Mouse (Mus musculus): ENCODE results near the gene Kcnh1. TPM values are rescaled to one million over a fixed set of nuclear protein-coding genes. Genes with fewer than 3 reads are reported as not detected.

The Kcnh1 gene
- 3.5 and 3.7 TPM in 2 replicates for polyA plus RNA-seq (2015; fragmentation: Nextera tagmentation; extraction: Ambion mirVana)

DNA sequence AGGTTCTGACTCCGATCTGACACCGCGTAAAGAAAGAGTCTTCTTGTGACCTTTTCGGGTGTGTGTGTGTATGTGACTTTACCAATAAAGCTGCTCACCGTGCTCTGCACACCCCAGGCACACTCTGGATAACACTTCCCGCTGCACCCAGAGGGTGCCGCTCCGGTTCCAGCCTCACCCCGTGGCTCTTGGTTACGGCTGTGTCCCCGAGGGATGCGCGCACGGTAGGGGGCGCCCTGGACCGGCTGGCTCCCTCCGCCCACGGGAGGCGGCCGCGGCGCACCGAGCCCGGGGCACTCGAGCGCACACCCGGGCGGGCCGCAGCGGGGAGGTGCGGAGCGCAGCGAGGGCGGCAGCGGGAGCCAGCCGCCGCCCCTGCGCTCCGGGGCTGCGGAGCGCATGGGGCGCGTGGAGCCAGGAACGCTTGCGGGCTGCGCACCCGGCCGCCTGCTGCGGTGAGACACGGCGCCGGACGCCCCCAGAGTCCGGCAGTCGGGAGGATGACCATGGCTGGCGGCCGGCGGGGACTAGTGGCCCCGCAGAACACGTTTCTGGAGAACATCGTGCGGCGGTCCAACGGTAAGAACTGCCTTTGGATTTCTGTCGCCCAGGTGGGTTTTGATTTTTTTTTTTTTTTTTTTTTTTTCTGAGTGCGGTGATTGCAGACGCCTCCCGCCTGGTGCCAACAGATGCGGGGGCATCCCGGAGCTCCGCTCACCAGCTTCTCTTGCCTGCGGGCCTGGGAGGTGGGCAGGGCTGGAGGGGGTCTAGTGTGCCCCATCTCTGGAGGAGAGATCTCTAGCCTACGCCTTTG is at the start of gene Kcnh1:
Gene Kcnh1, plus strand, starts transcription at position 267 of the 814 bp plus-strand sequence.
- peak; percentile 94 for ATAC-seq
- no peaks in the 10 kb centered on the region for H3K9me3 ChIP-seq (ENCODE audit: control insufficient read depth, low read length)
- peak within 1 kb of the TSS; percentile 88 for H3K4me2 ChIP-seq (ENCODE audit: low read length)
- peak within 1 kb of the TSS; percentile 76 for H3K9ac ChIP-seq (ENCODE audit: low read depth, low read length)
- under 1% methylated on average over 67 of the region's 73 CpGs for WGBS
- H3K4me3 ChIP-seq (ENCODE audit: low read length), result peak within 1 kb of the TSS; percentile 70
- H3K27me3 ChIP-seq (replicated peaks; ENCODE audit: control insufficient read depth, insufficient read depth, low read length), result peaks cover 9% of the 10 kb centered on the region
- H3K36me3 ChIP-seq (ENCODE audit: control insufficient read depth, insufficient read depth, low read length), result no peaks in the 10 kb centered on the region
- H3K4me1 ChIP-seq (ENCODE audit: control insufficient read depth, insufficient read depth, low read depth, low read length), result peaks cover 6% of the 10 kb centered on the region
- H3K27ac ChIP-seq (ENCODE audit: low read depth, low read length), result peak within 1 kb of the TSS; percentile 34; the same call in 1 of the 2 replicates

DNA sequence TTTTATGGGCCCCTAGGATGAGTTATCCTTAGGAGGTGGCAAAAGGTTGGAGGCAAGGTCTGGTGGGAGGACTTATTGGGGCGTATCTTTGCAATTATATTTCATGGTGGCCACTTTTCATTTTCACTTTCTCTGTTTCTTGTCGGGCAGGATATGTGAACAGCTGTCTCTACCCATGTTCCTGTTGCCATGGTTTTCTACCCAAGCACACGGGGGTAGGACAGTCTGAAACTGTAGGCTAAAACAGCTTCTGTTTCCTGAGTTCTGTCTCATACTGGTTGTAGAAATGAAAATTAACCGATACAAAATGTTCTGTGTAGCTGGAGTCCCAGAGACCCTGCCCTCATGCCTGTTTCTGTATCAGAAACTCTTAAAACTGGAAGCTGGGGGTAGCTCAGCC is 39.4 kb upstream of the Kcnh1 start:
- WGBS, result 88% methylated on average over 4 of the region's 4 CpGs
- Histone ChIP-seq H3K4me3 (ENCODE audit: low read length) (no peak overlapping the region), H3K9ac (ENCODE audit: low read depth, low read length) (no peak overlapping the region), H3K4me1 (ENCODE audit: control insufficient read depth, insufficient read depth, low read depth, low read length) (no peaks in the 10 kb centered on the region), H3K36me3 (ENCODE audit: control insufficient read depth, insufficient read depth, low read length) (no peaks in the 10 kb centered on the region), H3K4me2 (ENCODE audit: low read length) (no peak overlapping the region), H3K27ac (ENCODE audit: low read depth, low read length) (no peak overlapping the region), H3K9me3 (ENCODE audit: control insufficient read depth, low read length) (no peaks in the 10 kb centered on the region), H3K27me3 (replicated peaks; ENCODE audit: control insufficient read depth, insufficient read depth, low read length) (no peaks in the 10 kb centered on the region)
- ATAC-seq, result no peak

DNA sequence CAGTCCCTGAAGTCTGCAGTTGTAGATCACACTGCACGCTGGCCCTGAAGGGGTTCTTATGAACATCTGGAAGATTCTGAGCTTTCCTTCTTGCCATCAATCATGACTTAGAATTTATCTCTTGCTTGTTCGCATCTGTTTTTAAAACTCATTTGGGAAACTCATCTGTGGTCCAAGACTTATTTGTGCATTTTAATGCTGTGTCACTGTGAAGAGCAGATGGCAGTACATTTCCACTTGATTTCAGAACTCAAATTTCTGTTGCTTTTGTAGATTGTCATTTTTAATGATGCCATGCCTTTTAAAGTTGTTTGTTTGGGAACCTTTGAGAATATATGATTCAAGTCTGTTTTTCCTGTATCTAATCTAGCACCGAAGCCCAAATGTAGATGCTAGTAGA is 19.1 kb upstream of the Kcnh1 start:
- no peaks in the 10 kb centered on the region for H3K9me3 ChIP-seq (ENCODE audit: control insufficient read depth, low read length)
- 92% methylated on average over 3 of the region's 3 CpGs for WGBS
- H3K4me3 ChIP-seq (ENCODE audit: low read length), result no peak overlapping the region
- no peaks in the 10 kb centered on the region for H3K36me3 ChIP-seq (ENCODE audit: control insufficient read depth, insufficient read depth, low read length)
- no peaks in the 10 kb centered on the region for H3K4me1 ChIP-seq (ENCODE audit: control insufficient read depth, insufficient read depth, low read depth, low read length)
- ATAC-seq, result no peak
- H3K4me2 ChIP-seq (ENCODE audit: low read length), result no peak overlapping the region
- H3K9ac ChIP-seq (ENCODE audit: low read depth, low read length), result no peak overlapping the region
- no peaks in the 10 kb centered on the region for H3K27me3 ChIP-seq (replicated peaks; ENCODE audit: control insufficient read depth, insufficient read depth, low read length)
- no peak overlapping the region for H3K27ac ChIP-seq (ENCODE audit: low read depth, low read length)

DNA sequence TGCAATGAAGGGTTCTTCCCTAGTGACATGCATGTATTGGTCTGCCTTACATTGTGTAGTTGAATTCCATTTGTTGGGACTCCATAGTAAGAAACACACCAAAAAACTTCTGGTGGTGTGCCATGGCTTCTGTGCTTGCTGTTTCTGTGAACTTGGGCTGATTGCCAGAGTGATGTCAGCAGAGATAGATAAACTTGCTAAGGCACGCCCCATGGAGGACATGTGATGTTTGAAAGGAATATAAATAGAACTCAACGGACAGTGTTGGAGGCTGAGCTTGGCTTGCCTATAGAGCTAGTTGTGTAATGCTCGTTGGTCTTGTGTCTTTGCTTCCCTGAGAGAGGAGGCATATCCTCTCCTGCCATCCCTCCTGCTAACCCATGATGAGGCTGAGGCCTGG is 10.7 kb upstream of the Kcnh1 start:
- no peaks in the 10 kb centered on the region for H3K9me3 ChIP-seq (ENCODE audit: control insufficient read depth, low read length)
- no peak for ATAC-seq
- WGBS, result 80% methylated on average over 3 of the region's 3 CpGs
- H3K4me2 ChIP-seq (ENCODE audit: low read length), result no peak overlapping the region
- H3K9ac ChIP-seq (ENCODE audit: low read depth, low read length), result no peak overlapping the region
- H3K27me3 ChIP-seq (replicated peaks; ENCODE audit: control insufficient read depth, insufficient read depth, low read length), result no peaks in the 10 kb centered on the region
- H3K27ac ChIP-seq (ENCODE audit: low read depth, low read length), result no peak overlapping the region
- H3K4me1 ChIP-seq (ENCODE audit: control insufficient read depth, insufficient read depth, low read depth, low read length), result no peaks in the 10 kb centered on the region
- no peaks in the 10 kb centered on the region for H3K36me3 ChIP-seq (ENCODE audit: control insufficient read depth, insufficient read depth, low read length)
- no peak overlapping the region for H3K4me3 ChIP-seq (ENCODE audit: low read length)

DNA sequence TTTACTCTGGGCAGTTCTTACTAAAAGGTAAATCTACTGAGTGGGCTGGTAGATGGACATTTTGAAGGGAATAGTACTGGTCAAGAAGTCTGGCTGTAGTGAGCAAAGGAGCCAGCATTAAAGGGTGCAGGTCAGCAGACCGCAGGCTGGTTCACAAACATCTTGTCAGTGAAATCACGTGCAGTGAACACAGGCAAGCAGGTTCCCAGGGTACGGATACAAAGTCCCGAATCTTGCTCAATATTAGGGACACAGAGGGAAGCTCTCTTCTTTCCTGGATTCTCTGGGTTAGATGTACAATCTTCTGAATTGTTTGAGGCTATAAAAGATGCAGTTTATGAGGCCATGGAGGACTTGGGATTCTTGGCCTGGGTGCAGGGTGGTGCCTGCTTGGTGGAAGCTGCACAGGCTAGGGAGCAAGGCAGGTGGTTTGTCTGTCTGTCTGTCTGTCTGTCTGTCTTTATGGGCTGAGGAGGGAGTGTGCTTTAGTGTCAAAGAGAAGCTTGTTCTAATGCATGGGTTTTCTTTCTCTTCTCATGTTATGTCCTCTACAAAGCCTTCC is 8.8 kb upstream of the Kcnh1 start:
- no peak for ATAC-seq
- H3K4me3 ChIP-seq (ENCODE audit: low read length), result no peak overlapping the region
- no peaks in the 10 kb centered on the region for H3K36me3 ChIP-seq (ENCODE audit: control insufficient read depth, insufficient read depth, low read length)
- no peaks in the 10 kb centered on the region for H3K4me1 ChIP-seq (ENCODE audit: control insufficient read depth, insufficient read depth, low read depth, low read length)
- H3K27me3 ChIP-seq (replicated peaks; ENCODE audit: control insufficient read depth, insufficient read depth, low read length), result no peaks in the 10 kb centered on the region
- no peak overlapping the region for H3K27ac ChIP-seq (ENCODE audit: low read depth, low read length)
- no peak overlapping the region for H3K9ac ChIP-seq (ENCODE audit: low read depth, low read length)
- no peak overlapping the region for H3K4me2 ChIP-seq (ENCODE audit: low read length)
- no peaks in the 10 kb centered on the region for H3K9me3 ChIP-seq (ENCODE audit: control insufficient read depth, low read length)
- WGBS, result 79% methylated on average over 4 of the region's 4 CpGs

DNA sequence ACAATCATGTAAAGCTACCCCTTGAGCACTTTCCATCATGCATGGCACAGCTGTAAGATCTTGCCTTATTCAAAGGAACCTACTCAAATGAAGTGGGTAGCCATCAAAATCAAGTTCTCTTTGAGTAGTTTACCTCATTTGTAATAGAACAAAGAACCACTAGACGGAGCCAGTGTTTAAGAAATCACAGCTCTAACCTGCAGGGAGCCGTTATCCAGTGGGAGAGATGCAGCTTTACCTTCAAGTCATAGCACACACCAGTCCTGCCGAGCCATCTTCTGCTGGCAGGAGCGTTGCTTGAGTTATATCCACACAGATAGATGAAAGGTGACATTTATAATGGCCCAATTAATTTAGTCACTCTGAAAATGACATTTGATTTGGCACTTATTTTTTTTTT is 1.5 kb upstream of the Kcnh1 start:
- no peaks in the 10 kb centered on the region for H3K9me3 ChIP-seq (ENCODE audit: control insufficient read depth, low read length)
- H3K4me2 ChIP-seq (ENCODE audit: low read length), result no peak overlapping the region
- no peak overlapping the region for H3K27ac ChIP-seq (ENCODE audit: low read depth, low read length)
- H3K36me3 ChIP-seq (ENCODE audit: control insufficient read depth, insufficient read depth, low read length), result no peaks in the 10 kb centered on the region
- no peak overlapping the region for H3K9ac ChIP-seq (ENCODE audit: low read depth, low read length)
- H3K4me1 ChIP-seq (ENCODE audit: control insufficient read depth, insufficient read depth, low read depth, low read length), result peaks cover 6% of the 10 kb centered on the region
- WGBS, result 9% methylated on average over 4 of the region's 4 CpGs
- H3K4me3 ChIP-seq (ENCODE audit: low read length), result no peak overlapping the region
- ATAC-seq, result no peak
- peaks cover 9% of the 10 kb centered on the region for H3K27me3 ChIP-seq (replicated peaks; ENCODE audit: control insufficient read depth, insufficient read depth, low read length)

DNA sequence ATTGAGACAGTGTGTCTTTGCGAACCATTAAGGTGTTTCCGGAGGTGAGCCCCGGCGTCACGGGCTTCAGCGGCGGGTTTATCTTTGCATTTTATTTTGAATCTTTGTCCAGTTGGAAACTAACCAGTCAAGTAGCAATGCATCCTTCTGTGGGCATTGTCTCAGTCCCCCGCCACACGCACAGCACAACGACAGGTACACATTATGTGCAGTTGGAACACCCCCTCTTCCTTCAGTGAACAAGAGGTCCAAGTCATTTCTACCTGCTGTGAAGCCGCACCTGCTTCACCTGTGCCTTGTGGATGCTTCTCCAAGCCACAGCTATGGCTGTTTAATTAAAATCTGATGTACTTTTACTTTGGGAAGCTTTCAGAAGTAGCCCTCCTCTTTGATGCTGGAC is 803 bp upstream of the Kcnh1 start:
- Histone ChIP-seq H3K9me3 (ENCODE audit: control insufficient read depth, low read length) (no peaks in the 10 kb centered on the region), H3K27me3 (replicated peaks; ENCODE audit: control insufficient read depth, insufficient read depth, low read length) (peaks cover 9% of the 10 kb centered on the region), H3K36me3 (ENCODE audit: control insufficient read depth, insufficient read depth, low read length) (no peaks in the 10 kb centered on the region), H3K4me2 (ENCODE audit: low read length) (no peak overlapping the region), H3K9ac (ENCODE audit: low read depth, low read length) (no peak overlapping the region), H3K27ac (ENCODE audit: low read depth, low read length) (no peak overlapping the region), H3K4me1 (ENCODE audit: control insufficient read depth, insufficient read depth, low read depth, low read length) (peaks cover 6% of the 10 kb centered on the region), H3K4me3 (ENCODE audit: low read length) (no peak overlapping the region)
- 82% methylated on average over 11 of the region's 11 CpGs for WGBS
- ATAC-seq, result no peak

DNA sequence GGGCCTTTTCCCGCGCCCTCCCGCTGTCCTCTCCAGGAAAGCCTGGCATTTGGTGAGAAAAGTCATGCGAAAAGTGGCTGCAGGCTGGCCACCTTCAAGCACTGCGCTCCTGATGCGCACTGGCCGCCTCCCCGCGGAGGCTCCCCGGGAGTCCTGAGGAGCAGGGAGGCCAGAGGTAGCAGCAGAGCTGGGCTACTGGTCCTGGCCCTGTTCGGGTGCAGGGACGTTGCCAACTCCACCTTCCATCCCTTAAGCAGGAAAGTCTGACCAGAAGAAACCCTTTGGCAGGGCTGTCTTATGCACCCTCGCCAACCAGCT is 707 bp downstream of the Kcnh1 start:
- peak overlapping the region; percentile 88 for H3K4me2 ChIP-seq (ENCODE audit: low read length)
- H3K9ac ChIP-seq (ENCODE audit: low read depth, low read length), result peak overlapping the region; percentile 76
- no peaks in the 10 kb centered on the region for H3K9me3 ChIP-seq (ENCODE audit: control insufficient read depth, low read length)
- peaks cover 6% of the 10 kb centered on the region for H3K4me1 ChIP-seq (ENCODE audit: control insufficient read depth, insufficient read depth, low read depth, low read length)
- no peaks in the 10 kb centered on the region for H3K36me3 ChIP-seq (ENCODE audit: control insufficient read depth, insufficient read depth, low read length)
- H3K4me3 ChIP-seq (ENCODE audit: low read length), result peak overlapping the region; percentile 70
- ATAC-seq, result no peak
- peaks cover 9% of the 10 kb centered on the region for H3K27me3 ChIP-seq (replicated peaks; ENCODE audit: control insufficient read depth, insufficient read depth, low read length)
- WGBS, result 7% methylated on average over 13 of the region's 13 CpGs
- peak overlapping the region; percentile 34; the same call in 1 of the 2 replicates for H3K27ac ChIP-seq (ENCODE audit: low read depth, low read length)

DNA sequence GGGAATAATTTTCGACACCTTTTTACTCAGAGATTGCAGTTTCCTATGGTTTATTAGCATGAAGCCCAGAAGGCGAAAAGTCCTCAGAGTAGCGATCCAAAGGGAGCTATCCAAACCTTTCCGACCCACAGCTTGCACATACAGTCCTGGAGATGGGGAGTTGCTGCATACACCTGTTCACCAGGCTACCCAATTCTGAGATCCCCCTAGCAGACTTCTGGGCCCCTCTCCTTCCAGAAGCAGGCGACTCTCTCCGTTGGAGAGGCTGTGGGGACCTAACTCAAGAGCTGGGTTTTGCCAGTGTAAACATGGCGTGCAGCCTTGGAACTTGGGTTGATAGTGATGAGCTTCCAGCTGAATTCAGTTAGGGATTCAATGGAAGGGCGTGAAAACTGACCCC is 1.3 kb downstream of the Kcnh1 start:
- Histone ChIP-seq H3K4me2 (ENCODE audit: low read length) (peak overlapping the region; percentile 88), H3K9me3 (ENCODE audit: control insufficient read depth, low read length) (no peaks in the 10 kb centered on the region), H3K4me1 (ENCODE audit: control insufficient read depth, insufficient read depth, low read depth, low read length) (peaks cover 6% of the 10 kb centered on the region), H3K27me3 (replicated peaks; ENCODE audit: control insufficient read depth, insufficient read depth, low read length) (peaks cover 9% of the 10 kb centered on the region), H3K4me3 (ENCODE audit: low read length) (peak overlapping the region; percentile 70), H3K27ac (ENCODE audit: low read depth, low read length) (no peak overlapping the region), H3K36me3 (ENCODE audit: control insufficient read depth, insufficient read depth, low read length) (no peaks in the 10 kb centered on the region), H3K9ac (ENCODE audit: low read depth, low read length) (peak overlapping the region; percentile 5; the same call in 1 of the 2 replicates)
- 55% methylated on average over 8 of the region's 8 CpGs for WGBS
- no peak for ATAC-seq
